Mouse (Mus musculus) frontal cortex, adult (tissue): Measurements from ENCODE around the gene Rnf121.
A peak's percentile ranks its signal among the peaks of the same experiment; 100 is the strongest.

Experiments
- ATAC-seq: cut with Nextera tagmentation; 2 replicates; pipeline ENCODE4 v1.9.2; 2017; ENCODE audit warnings: mild to moderate bottlenecking, moderate library complexity, mixed read lengths; ENCODE audit not compliant: low TSS enrichment

Gene Rnf121

DNA sequence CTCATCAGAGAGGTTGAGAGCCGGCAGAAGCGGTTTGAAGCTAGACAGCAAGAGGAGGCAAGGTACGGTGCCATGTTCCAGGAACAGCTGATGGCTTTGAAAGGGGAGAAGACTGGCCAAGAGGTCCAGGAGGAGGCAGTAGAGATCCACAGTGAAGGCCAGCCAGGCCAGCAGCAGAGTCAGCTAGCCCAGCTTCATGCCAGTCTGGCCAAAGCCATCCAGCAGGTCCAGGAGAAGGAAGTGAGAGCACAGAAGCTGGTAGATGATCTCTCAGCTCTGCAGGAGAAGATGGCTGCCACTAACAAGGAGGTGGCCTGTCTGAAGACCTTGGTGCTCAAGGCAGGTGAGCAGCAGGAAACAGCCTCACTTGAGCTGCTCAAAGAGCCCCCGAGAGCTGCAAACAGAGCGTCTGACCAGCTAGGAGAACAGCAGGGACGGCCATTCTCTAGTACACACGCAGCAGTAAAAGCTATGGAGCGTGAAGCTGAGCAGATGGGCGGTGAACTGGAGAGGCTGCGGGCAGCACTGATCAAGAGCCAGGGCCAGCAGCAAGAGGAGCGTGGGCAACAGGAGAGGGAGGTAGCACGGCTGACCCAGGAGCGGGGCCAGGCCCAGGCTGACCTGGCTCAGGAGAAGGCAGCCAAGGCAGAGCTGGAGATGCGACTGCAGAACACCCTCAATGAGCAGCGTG lies 65.7 kb downstream of the Rnf121 start:
- ATAC-seq, result no peak

DNA sequence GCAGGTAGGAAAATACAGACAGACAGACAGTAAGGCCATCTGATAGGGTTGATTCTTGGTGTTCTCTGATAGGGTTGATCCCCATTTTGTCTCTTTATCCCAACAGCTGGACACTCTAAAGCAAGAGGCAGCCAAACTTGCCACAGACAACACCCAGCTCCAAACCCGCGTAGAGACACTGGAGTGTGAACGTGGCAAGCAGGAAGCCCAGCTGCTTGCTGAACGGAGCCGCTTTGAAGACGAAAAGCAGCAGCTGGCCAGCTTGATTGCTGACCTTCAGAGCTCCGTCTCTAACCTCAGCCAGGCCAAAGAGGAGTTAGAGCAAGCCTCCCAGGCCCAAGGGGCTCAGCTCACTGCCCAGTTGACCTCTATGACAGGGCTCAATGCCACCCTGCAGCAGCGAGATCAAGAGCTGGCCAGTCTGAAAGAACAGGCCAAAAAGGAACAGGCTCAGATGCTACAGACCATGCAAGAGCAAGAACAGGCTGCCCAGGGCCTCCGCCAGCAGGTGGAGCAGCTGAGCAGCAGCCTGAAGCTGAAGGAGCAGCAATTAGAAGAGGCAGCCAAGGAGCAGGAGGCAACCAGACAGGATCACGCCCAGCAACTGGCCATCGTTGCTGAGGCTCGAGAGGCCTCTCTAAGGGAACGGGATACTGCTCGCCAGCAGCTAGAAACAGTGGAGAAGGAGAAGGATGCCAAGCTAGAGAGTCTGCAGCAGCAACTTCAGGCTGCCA lies 66.9 kb downstream of the Rnf121 start:
- ATAC-seq, result peak; percentile 79

DNA sequence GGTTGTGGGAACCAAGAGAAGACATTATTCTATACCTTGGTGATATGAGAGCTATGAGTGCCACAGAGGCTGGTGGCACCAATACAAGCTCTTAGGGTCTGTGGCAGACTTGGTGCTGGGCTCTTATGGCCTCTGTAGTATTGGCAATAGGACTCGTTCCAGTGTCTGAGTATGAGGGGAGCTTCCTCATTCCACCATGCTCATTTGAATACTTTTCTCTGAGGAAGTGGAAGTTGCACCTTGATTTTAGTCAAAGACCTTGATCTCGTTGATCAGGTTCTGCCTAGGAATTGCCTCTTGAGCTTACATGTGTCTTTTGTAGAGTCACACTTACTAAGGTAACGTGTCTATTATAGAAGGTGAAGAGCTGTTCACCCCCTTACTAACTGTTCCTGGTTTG lies 71.0 kb downstream of the Rnf121 start:
- no peak for ATAC-seq

DNA sequence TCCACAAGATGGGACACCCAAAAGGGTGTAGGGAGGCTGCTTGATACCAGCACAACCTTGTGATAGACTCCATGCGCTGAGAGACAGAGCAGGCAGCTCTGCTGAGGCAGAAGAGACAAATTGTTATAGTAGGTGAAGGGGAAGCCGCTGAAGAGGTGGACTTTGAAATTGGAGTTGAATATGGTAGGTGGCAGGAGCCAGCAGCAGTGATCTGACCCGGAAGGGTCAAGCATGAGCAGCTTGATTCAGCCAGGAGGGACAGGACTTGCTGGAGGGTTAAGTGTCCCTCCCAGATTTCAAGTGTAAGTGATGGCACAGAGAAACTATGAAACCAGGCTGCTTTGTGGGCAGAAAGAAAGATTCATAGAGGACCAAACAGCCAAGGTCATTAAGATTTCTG lies 80.2 kb downstream of the Rnf121 start:
- no peak for ATAC-seq

DNA sequence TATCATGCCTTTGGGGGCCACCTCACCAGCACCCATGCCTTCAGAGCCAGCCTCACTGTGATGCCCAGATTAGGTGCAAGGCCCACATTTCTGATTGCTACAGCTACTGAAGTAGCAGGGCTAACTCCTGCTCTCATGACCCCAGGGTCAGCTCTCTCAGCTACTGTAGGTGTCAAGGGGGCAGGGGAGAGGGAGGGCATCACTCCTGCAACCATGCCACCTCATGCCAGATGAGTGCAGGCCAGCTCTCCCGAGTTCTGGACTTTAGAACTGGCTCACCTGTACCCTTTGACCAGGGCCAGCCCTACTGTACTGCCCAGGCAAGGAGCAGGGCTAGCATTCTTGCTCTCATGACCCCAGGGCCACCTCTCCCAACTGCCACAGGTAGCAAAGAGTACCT lies 82.5 kb downstream of the Rnf121 start:
- ATAC-seq, result no peak

DNA sequence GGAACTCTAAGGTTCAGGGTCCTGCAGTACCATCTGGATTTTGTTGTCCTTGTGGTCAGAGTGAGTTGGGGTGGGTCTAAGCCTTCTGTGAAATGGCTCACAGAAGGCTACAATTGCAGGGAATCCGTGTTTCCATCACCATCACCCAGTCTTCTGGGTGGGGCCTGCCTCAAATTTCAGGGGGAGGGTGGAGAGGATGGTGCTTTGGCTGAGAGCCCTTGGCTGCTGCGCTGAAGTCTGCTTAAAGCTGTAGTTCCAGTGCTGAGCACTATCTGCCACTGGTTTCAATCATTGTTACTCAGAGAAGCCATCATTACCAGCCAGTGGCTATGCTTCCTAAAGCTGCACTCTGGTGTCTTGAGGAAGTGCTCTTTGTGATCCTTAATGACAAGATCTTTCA lies 90.8 kb downstream of the Rnf121 start:
- no peak for ATAC-seq

DNA sequence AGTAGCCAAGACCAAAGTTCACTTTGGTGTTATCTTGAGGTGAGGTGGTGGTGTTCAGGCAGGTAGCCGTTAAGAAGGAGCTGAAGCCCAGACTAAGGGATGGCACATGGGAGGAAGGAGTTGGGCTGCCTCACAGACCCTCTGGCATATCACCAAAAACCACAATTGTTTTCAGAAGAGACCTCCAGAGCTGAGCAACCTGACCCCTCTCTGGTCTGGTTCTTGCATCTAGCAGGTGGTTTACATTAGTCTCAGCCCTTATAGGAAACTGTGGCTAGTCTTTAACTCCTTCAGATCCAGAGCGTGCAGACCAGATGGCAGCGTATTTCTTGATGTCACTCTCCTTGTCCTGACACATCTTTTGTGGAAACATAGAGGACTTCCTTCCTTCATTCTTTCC lies 91.5 kb downstream of the Rnf121 start:
- no peak for ATAC-seq

DNA sequence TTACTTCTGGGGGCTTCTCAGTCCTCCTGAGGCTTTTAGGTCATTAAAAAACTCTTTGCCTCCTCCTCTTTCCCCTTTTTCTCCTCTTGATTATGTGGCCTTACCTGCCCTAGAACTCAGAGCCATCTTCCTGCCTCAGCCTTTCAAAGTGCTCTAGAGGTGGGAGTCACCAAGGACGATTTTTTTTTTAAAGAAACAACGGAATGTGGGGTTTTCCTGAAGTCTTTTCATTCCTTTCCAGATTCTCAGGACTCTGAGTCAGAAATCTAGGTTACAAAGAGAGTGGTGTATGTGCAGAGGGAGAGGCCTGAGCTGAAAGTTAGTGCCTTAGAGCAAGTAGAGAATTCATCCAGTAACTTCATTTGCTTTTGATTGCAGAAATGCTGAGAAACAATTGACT lies 93.5 kb downstream of the Rnf121 start:
- ATAC-seq, result no peak

DNA sequence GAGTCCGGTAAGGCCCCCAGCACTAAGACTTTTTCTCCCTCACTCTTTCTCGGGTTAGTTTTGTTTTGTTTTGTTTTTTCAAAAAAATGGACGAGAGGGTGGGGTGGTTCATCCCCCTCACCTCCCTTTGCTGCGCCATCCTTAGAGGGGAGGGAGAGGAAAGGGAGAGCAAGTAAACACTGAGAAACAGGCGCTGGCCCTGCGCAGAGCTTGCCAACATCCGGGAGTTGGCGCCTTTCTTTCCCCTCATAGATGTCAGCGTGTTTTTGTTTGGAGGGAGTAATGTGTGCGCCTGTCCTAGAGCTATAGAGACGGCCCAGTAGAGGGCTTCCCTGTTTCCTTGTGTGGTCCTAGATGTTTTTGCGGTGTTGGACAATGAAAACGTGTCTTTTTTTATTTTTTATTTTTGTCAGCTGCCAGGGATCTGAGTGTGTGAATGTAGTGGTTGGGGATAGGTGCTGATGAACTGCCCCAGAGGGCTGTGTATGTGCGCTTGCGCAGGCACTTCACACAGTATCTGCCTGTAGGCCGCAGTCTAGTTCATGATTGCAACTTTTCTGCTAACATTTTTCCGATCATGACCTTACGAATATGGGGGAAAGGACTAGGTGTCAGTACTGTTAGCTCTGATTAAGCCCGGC lies 94.3 kb downstream of the Rnf121 start:
- ATAC-seq, result peak; percentile 63

DNA sequence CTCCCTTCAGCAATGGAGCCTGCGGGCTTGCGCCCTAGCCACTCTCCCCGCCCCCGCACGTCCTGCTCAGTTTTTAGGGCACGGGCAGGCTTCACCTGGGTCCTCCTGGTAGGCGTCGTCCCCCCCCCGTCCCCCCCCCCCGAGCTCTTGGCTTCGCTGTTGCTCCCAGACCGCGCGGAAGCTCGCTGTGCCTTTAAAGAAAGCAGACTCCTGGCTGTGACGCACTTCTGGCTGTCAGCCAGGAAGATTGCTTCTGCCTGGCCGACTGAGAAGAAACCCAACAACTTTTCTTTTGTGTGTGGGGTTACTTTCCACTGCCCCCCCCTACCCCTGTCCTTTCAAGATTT lies 94.9 kb downstream of the Rnf121 start:
- ATAC-seq, result peak; percentile 33

DNA sequence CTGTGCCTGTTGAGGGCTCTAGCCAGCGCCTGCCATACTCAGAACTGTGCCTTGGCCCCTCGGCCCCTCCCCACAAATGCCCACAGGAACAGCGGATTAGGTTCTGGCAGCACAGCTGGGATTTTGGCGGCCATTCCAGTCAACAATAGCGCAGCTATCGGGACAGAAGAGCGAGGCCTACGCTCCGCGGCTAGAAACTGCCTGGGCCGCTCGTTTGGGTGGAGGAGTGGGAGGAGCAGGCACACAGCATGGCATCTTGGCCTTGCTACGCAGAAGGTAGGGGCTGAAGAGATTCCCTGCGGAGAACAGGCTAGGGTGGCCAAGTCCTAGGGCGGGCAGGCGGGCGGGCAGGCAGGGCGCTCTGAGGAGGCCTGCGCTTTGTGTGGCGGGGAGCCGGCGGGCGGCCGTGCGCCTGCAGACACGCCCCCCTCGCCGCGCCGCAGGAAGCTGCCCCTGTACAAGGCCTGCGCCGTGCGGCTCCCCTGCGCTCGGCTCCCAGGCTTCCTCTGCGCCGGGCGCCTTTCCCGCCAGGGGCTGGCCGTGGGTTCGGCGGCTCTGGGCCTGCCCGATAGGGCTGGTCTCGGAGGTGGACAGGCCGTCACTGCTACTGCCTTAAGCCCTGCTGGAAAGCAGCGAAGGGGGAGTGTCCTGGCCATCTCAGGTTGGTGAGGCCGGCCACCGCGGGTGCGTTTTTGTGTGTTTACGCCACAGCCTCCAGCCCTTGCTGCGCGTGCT lies 95.4 kb downstream of the Rnf121 start:
- peak; percentile 73 for ATAC-seq
